Mouse (Mus musculus) megakaryocyte, embryonic 14.5 days (primary cell): ENCODE measurements around the gene Tmem260.

Experiments
- FLI1 ChIP-seq: IDR thresholded peaks from 2 replicates; pipeline ENCODE4 v1.6.1; 2012; ENCODE audit warnings: low read length, inconsistent platforms, mixed read lengths
- GATA1 ChIP-seq: IDR thresholded peaks from 3 replicates; pipeline ENCODE4 v1.6.1; 2012; ENCODE audit warnings: mixed read lengths, low read length, inconsistent platforms, borderline replicate concordance

DNA sequence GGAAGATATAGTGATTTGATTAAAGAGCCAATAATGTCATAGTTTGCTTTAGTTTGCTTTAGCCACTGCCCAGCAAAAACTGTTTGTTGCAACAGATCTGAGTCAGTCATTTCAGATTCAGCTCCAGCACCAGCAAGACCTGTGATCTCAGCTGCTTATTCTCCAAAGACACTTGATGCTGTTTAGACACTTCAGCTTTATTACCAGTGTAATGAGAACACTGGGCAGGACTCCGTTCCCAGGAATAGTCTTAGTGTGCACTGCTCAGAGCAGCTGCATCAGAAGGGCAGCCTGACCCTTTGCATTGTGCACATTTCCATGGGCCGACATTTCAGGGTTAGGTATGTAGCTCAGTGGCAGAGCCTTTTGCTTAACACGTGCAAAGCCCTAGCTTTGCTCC is 28.9 kb upstream of the Tmem260 start:
- TF ChIP-seq GATA1, result no peak
- no peak for TF ChIP-seq FLI1
